Mouse (Mus musculus) ovary, postnatal 36 days (tissue): ENCODE measurements at regions not wholly inside any gene's neighbourhood (a gene's known extent, or its start where the extent isn't known, plus 50 kb on each side); places are given as distances from the start of the nearest gene placed in this dataset.
"Not testable (repeated sequence)": the region's sequence is repeated elsewhere in the genome, so short reads cannot be mapped to it uniquely, and the experiment has no call there.

Source experiments
- DNase-seq: peaks from one replicate; pipeline ENCODE4 v3.0.0; 2022; ENCODE audit warnings: low spot score, mixed read lengths

GRCm38 (mm10) chr5:134046086-134046485 is 53.4 kb upstream of the Castor2 start:
- DNase-seq = no peak

GRCm38 (mm10) chr5:134042938-134043337 is 56.6 kb upstream of the Castor2 start:
- DNase-seq = not testable (repeated sequence)

- DNase-seq = no peak
Observed at GRCm38 (mm10) chr5:134027316-134027966, 72.1 kb upstream of the Castor2 start.

GRCm38 (mm10) chr5:134019651-134020432 is 79.7 kb upstream of the Castor2 start:
- no peak for DNase-seq

- peak; percentile 57 for DNase-seq
Observed at GRCm38 (mm10) chr5:134014257-134015163, 85.0 kb upstream of the Castor2 start.

- no peak for DNase-seq
Observed at GRCm38 (mm10) chr5:134013206-134013605, 86.3 kb upstream of the Castor2 start.

GRCm38 (mm10) chr5:134009843-134010242 is 89.7 kb upstream of the Castor2 start:
- no peak for DNase-seq

GRCm38 (mm10) chr5:134007127-134007771 is 92.3 kb upstream of the Castor2 start:
- DNase-seq = no peak

GRCm38 (mm10) chr5:134006470-134007126 is 92.9 kb upstream of the Castor2 start:
- DNase-seq = peak; percentile 70

GRCm38 (mm10) chr5:134006001-134006400 is 93.5 kb upstream of the Castor2 start:
- no peak for DNase-seq

- no peak for DNase-seq
Observed at GRCm38 (mm10) chr5:134000100-134000499, 99.4 kb upstream of the Castor2 start.

- DNase-seq = no peak
Observed at GRCm38 (mm10) chr5:133999698-134000097, 99.8 kb upstream of the Castor2 start.

- DNase-seq = no peak
Observed at GRCm38 (mm10) chr5:133991994-133992393, 107.5 kb upstream of the Castor2 start.

GRCm38 (mm10) chr5:133991556-133991955 is 108.0 kb upstream of the Castor2 start:
- DNase-seq = no peak

GRCm38 (mm10) chr5:133983249-133983966 is 116.1 kb upstream of the Castor2 start:
- no peak for DNase-seq

- no peak for DNase-seq
Observed at GRCm38 (mm10) chr5:133970421-133970914, 129.0 kb upstream of the Castor2 start.

GRCm38 (mm10) chr5:133963301-133963700 is 136.2 kb upstream of the Castor2 start:
- no peak for DNase-seq

- DNase-seq = no peak
Observed at GRCm38 (mm10) chr5:133940841-133941240, 158.7 kb upstream of the Castor2 start.

GRCm38 (mm10) chr5:133940030-133940429 is 159.5 kb upstream of the Castor2 start:
- no peak for DNase-seq
